1 mouse cellular context compared by ENCODE assay signal in the genomic region with DNA sequence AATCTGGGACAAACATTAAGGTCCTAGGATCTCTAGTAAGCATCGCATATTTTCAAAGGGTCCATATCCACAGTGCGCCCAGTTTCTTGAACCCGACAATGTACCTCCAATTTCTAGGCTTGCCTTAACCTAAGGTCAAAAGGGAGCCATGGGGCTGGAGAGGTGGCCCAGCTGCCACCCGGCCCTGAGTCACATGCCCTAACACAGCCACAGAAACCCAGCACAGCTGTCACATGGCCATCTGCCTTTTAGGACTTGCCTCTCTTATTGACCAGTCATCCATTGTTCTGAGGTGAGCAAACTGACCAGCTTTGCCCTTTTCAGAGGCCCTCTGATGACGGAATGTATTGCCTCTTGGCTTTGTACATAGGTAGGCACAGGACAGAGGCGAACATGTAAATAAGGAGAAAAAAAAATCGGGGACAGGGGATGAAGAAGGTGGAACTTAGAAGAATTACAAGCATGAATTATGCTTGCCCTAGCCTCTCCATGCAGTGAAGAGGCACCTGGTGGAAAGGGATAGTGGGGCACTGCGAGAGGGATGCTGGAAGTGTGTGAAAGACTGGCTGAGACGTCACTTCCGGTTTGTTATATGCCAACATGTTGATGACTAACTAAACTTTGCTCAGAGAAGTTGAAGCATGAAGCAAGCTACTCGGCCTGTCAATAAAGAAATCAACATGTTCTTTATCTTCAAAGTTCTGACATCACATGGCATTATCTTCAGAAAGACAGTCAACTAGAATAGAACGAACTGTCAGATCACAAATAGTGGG.
TF ChIP-seq lines count a peak whose summit lies in the region.

No protein-coding gene starts in this region.

TF ChIP-seq in MEL, 35 proteins besides CTCF, POLR2A, EP300 and RAD21 (continued from another document):
- TF ChIP-seq MAFK (IDR thresholded peaks at IDR 0.05; ENCODE audit: borderline replicate concordance, low read depth, low read length) (no peak), ZMIZ1 (IDR thresholded peaks at IDR 0.05; ENCODE audit: low read depth, low read length) (no peak), ZC3H11A (IDR thresholded peaks at IDR 0.05; ENCODE audit: low read depth, low read length) (no peak)
